Mouse (Mus musculus): ENCODE data around the gene Dhrs7.

Dhrs7 gene

GRCm38 (mm10) chr12:72664020-72664734, 532 bp downstream of the Dhrs7 start:
- DNase-seq (ENCODE audit: extremely low read depth, low read depth, low spot score): no peak

- DNase-seq (ENCODE audit: extremely low read depth, low read depth, low spot score): no peak
These were observed 8.9 kb downstream of the Dhrs7 start for GRCm38 (mm10) chr12:72655775-72656174.

GRCm38 (mm10) chr12:72654698-72655097, 10.0 kb downstream of the Dhrs7 start:
- no peak for DNase-seq (ENCODE audit: extremely low read depth, low read depth, low spot score)

DNA sequence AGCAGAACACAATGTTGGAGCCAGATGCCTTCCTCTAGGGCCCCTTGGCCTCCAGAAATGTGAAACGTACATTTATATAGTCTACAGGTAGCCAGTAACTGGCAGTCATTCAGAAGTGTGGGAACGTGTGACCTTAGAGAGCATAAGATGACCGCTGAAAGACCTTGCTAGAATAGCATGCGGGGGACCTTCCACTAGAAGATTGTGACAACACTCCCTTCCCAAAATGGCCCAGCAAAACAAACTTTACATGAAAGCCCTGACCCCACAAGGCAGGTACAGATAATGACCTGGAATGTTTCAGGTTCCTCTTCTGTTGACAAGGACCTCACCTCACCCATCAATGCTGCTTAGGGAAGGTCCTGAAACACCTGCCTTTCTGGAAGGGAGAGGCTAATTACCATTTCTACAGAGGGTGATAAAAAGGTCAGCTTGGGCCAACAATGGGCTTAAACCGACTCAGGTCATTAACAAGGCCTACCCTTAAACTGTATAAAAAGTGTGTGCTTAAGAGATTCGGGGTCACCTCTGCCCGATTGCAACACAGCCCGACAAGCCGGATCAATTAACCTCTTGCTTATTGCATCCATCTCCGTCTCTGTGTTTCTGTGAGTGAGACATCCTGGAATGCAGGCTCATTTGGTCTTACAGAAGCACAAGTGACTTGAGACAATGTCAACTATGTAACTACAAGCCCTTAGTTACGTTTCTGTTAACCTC, 14.9 kb downstream of the Dhrs7 start, which contains the start of gene Gm4756:
Gene Gm4756 (minus strand): TSS at position 51 of the 720 bp plus-strand sequence.
- no peak for DNase-seq (ENCODE audit: extremely low read depth, low read depth, low spot score)

- no peak for DNase-seq (ENCODE audit: extremely low read depth, low read depth, low spot score)
These were observed 15.8 kb downstream of the Dhrs7 start for GRCm38 (mm10) chr12:72648921-72649320.

GRCm38 (mm10) chr12:72638025-72638424, 26.7 kb downstream of the Dhrs7 start:
- no peak for DNase-seq (ENCODE audit: extremely low read depth, low read depth, low spot score)

DNA sequence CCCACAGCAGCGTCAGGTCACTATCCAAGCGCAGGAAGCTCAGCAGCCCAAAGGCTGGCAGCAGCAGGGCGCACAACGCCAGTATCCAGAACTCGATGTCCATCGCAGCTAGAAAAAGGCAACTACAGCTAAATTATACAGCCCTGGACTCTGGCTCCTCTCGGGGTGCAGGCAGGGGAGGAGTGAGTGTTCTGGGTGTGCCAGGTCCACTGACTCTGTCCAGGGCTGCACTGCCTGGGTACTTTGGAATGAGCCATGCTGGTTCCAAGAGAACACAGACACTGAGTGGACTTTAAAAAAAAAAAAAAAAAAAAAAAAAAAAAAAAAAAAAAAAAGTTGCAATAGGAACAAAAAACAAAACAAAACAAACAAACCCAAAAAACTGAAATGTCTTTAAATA, 36.0 kb downstream of the Dhrs7 start:
- DNase-seq (ENCODE audit: extremely low read depth, low read depth, low spot score): no peak

GRCm38 (mm10) chr12:72622853-72623496, 41.7 kb downstream of the Dhrs7 start:
- DNase-seq (ENCODE audit: extremely low read depth, low read depth, low spot score): no peak

DNA sequence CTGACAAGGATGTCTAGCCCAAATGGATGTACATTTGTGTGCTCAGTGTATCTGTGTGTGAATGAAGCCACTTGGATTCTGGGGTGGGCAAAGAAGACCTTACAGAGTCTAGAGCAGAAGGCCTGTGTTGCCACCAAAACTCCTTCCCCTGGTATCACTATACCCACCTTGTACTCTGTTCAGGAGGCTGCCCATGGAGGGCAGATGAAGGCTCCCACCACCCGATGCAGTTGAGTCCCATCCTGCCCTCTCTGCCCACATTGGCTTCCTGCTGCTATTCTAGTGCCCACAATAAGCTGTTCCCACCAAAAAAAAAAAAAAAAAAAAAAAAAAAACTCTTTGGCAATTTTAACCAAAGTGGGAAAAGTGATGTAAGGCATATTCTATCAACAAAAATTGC, 43.3 kb downstream of the Dhrs7 start:
- no peak for DNase-seq (ENCODE audit: extremely low read depth, low read depth, low spot score)

GRCm38 (mm10) chr12:72620856-72621255, 43.9 kb downstream of the Dhrs7 start:
- DNase-seq (ENCODE audit: extremely low read depth, low read depth, low spot score): no peak

DNA sequence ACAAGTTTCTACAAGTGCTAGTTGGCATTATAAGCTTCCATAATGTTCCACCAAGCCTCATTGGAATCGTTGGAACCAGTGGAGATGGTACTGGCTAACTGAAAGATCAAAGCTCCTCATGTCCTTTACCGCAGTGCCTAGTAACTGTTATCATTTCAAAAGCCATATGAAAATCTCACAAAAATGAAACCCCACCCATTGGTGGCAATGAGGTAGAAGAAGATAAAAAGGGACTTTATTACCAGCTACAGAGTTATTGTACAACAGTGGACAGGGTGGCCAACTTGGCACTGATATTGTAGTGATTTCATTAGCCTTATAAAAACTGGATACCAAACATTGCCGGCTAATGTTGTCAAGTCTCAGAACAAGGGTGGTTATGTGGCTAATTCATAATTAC, 52.7 kb downstream of the Dhrs7 start:
- DNase-seq (ENCODE audit: extremely low read depth, low read depth, low spot score): no peak

Measured in fat pad, adult 2 months (tissue).